Mouse (Mus musculus) megakaryocyte, adult 5-6 weeks (primary cell): ENCODE data around the gene Haus3. TPM values are rescaled to one million over a fixed set of nuclear protein-coding genes. Genes with fewer than 3 reads are reported as not detected.
A peak's percentile ranks its signal among the peaks of the same experiment; 100 is the strongest.

Experiments used
- ATAC-seq: 2 replicates; pipeline ENCODE4 v1.8.0; 2016; ENCODE audit warnings: mild to moderate bottlenecking, inconsistent platforms; ENCODE audit not compliant: poor library complexity, severe bottlenecking
- total RNA-seq, 2 experiments: library from RNA; stranded (forward) in 1 of 2; stranded (reverse) in 1 of 2; fragments of 153-499, 151-499 nt in 1 of 2; fragments of 221-1000, 200-1000 nt in 1 of 2; gene quantifications; 2 replicates each; pipeline versions ENCODE4 v1.2.3 to v1.2.4; 2015 to 2017

The Haus3 gene
- 33.6 and 41.4 TPM in 2 replicates for total RNA-seq (2015)
- total RNA-seq (2017) = 44.8 and 53.7 TPM in 2 replicates

- ATAC-seq = peak; percentile 97
Measured at GRCm38 (mm10) chr5:34168950-34169891, at the start of gene Haus3, which contains the start of gene Poln. Gene Haus3 (minus strand): TSS chr5:34169527. Gene Poln (minus strand): TSS chr5:34169448.

GRCm38 (mm10) chr5:34218672-34219071 is 49.3 kb upstream of the Haus3 start:
- no peak for ATAC-seq

- ATAC-seq = no peak
Measured at GRCm38 (mm10) chr5:34217756-34218155, 48.4 kb upstream of the Haus3 start.

GRCm38 (mm10) chr5:34216025-34216424 is 46.7 kb upstream of the Haus3 start:
- no peak for ATAC-seq

- no peak for ATAC-seq
Measured at GRCm38 (mm10) chr5:34213659-34214058, 44.3 kb upstream of the Haus3 start.

- peak; percentile 94 for ATAC-seq
Measured at GRCm38 (mm10) chr5:34210279-34210678, 41.0 kb upstream of the Haus3 start.

- no peak for ATAC-seq
Measured at GRCm38 (mm10) chr5:34207503-34207902, 38.2 kb upstream of the Haus3 start.

- ATAC-seq = no peak
Measured at GRCm38 (mm10) chr5:34205788-34206187, 36.5 kb upstream of the Haus3 start.

GRCm38 (mm10) chr5:34204911-34205310 is 35.6 kb upstream of the Haus3 start:
- ATAC-seq = no peak

GRCm38 (mm10) chr5:34202006-34202405 is 32.7 kb upstream of the Haus3 start:
- no peak for ATAC-seq

GRCm38 (mm10) chr5:34201396-34201795 is 32.1 kb upstream of the Haus3 start:
- no peak for ATAC-seq

GRCm38 (mm10) chr5:34198615-34199014 is 29.3 kb upstream of the Haus3 start:
- ATAC-seq = no peak

- no peak for ATAC-seq
Measured at GRCm38 (mm10) chr5:34197243-34197642, 27.9 kb upstream of the Haus3 start.

GRCm38 (mm10) chr5:34196423-34196822 is 27.1 kb upstream of the Haus3 start:
- peak; percentile 74 for ATAC-seq

GRCm38 (mm10) chr5:34195786-34196185 is 26.5 kb upstream of the Haus3 start:
- ATAC-seq = no peak

GRCm38 (mm10) chr5:34194975-34195662 is 25.8 kb upstream of the Haus3 start:
- no peak for ATAC-seq

- ATAC-seq = no peak
Measured at GRCm38 (mm10) chr5:34194426-34194825, 25.1 kb upstream of the Haus3 start.

GRCm38 (mm10) chr5:34191843-34192242 is 22.5 kb upstream of the Haus3 start:
- ATAC-seq = no peak

GRCm38 (mm10) chr5:34191021-34191420 is 21.7 kb upstream of the Haus3 start:
- no peak for ATAC-seq

- no peak for ATAC-seq
Measured at GRCm38 (mm10) chr5:34189521-34189920, 20.2 kb upstream of the Haus3 start.

GRCm38 (mm10) chr5:34188856-34189255 is 19.5 kb upstream of the Haus3 start:
- no peak for ATAC-seq
